Mouse (Mus musculus): ENCODE measurements around the gene Akr1a1.
A peak's percentile ranks its signal among the peaks of the same experiment; 100 is the strongest.

The Akr1a1 gene

GRCm38 (mm10) chr4:116659474-116659873 lies 8.0 kb upstream of the Akr1a1 start:
- DNase-seq (ENCODE audit: inconsistent age in 2 of 2, low spot score in 1 of 2), result peak; percentile 62 to 90

- DNase-seq (ENCODE audit: inconsistent age in 2 of 2, low spot score in 1 of 2), result no peak
Observed at GRCm38 (mm10) chr4:116657971-116658370, 6.5 kb upstream of the Akr1a1 start.

DNA sequence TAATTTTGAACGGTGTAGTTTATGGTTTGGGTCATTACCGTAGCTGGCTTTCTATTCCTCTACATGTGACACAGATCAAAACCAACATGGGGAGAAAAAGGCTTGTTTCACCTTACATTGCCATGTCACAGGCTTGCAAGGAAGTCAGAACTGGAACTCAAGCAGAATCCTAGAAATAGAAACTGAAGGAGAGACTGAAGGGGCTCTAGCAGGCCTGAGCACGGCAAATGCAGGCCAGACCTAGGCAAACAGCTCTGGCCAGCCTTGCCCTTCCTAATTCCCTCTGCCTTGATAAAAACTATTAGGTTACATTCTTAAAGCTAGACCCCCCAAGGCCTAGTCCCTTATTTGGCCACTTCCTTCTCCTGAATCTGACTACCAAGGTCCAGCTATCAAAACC lies 4.2 kb upstream of the Akr1a1 start:
- DNase-seq (ENCODE audit: inconsistent age in 2 of 2, low spot score in 1 of 2), result peak in 1 of 2 experiments; percentile 56

DNA sequence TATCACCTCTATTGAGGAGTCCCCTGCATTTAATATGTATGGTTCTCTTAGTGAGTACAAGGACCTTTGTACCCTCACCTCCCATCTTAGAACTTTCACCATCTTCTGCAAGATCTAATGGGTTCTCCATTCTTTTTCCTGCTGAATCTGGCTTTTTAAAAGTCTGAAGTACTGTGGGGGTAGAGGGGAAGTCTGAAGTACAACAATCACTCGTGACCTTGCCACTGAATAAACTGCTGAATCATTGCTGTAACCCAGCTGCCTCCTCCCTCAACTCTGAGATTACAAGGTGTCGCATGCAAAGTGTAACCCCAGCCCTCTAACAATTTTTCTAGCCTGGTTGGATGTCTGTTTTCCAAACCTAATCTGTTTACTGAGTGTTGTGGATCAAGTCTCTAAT lies 3.6 kb upstream of the Akr1a1 start:
- DNase-seq (ENCODE audit: inconsistent age in 2 of 2, low spot score in 1 of 2), result peak in 1 of 2 experiments; percentile 82

- peak; percentile 86 to 91 for DNase-seq (ENCODE audit: inconsistent age in 2 of 2, low spot score in 1 of 2)
Observed at GRCm38 (mm10) chr4:116653228-116653627, 1.7 kb upstream of the Akr1a1 start.

- DNase-seq (ENCODE audit: inconsistent age in 2 of 2, low spot score in 1 of 2), result no peak
Observed at GRCm38 (mm10) chr4:116651797-116652135, 286 bp upstream of the Akr1a1 start.

DNA sequence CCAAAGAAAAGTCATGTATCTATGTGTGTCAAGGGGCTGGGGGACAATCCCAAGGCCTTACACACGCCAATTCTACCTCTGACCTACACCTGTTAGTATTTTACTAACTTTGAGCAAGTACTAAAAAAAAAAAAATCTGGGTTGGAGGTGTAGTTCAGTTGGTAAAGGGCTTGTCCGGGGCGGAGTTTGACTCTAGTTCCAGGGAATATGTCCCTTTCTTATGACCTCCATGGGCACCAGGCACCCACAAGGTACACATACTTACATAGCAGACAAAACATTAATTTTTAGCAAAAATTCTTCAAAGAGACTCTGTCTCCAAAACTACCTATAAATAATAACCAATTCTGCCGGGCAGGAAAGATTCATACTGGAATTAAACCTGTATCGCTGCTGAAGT lies 1.1 kb downstream of the Akr1a1 start:
- DNase-seq (ENCODE audit: inconsistent age in 2 of 2, low spot score in 1 of 2), result no peak

DNA sequence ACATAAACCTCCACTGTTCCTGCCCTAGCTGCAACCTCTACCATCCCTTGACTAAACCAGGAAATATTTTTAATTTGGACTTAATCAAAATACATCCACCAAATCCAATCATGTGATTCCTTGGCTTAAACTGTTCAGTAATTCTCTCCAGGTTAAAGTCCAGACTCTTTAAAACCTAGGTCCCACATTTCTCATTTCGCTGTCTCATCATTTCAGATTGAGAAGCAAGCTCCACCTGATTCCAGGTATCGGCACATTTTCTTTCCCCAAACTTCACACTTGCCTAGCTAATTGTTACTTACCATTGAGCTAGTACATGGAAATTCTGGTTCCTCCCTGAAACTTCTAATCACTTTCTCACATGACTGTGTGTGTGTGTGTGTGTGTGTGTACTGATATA lies 2.1 kb downstream of the Akr1a1 start:
- DNase-seq (ENCODE audit: inconsistent age in 2 of 2, low spot score in 1 of 2), result no peak

DNA sequence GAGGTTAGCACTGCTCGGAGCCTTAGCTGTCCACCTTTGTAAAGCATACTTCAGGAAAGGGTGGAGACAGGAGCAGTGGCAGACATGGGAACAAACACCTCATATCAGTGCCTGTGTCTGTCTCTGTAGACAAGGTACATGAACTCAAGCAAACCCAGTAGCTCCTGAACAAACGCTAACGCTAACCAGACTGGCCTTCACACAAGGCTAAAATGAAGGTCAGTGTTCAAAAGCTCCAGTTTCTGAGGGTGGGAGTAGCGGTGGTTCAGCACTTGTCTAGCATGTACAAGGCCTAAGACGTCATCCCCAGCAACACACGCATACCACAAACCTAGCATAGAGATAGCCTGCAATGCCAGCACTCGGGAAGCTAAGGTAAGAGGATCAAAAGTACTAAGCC lies 5.9 kb downstream of the Akr1a1 start:
- DNase-seq (ENCODE audit: inconsistent age in 2 of 2, low spot score in 1 of 2), result peak; percentile 72 to 80

DNA sequence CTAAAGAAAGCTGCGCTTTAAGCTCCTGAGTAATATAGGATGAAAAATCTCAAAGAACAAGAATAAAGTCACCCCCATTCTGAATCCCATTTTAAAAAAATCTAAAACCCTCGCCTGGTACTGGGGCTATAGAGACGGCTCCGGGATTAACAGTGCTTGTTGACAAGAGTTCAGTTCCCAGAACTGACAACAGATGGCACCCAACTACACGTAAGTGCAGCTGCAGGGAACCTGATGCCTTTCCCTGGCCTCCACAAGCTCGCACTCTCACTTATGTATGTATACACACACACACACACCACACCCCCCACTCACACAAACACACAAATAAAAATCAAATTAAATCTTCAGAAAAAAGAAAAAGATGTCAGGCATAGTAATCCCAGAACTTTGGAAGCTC lies 7.2 kb downstream of the Akr1a1 start:
- DNase-seq (ENCODE audit: inconsistent age in 2 of 2, low spot score in 1 of 2), result peak in 1 of 2 experiments; percentile 73

GRCm38 (mm10) chr4:116642071-116642470 lies 9.4 kb downstream of the Akr1a1 start:
- DNase-seq (ENCODE audit: inconsistent age in 2 of 2, low spot score in 1 of 2), result peak in 1 of 2 experiments; percentile 55

- DNase-seq (ENCODE audit: inconsistent age in 2 of 2, low spot score in 1 of 2), result peak in 1 of 2 experiments; percentile 19
Observed at GRCm38 (mm10) chr4:116638821-116639220, 12.7 kb downstream of the Akr1a1 start.

DNA sequence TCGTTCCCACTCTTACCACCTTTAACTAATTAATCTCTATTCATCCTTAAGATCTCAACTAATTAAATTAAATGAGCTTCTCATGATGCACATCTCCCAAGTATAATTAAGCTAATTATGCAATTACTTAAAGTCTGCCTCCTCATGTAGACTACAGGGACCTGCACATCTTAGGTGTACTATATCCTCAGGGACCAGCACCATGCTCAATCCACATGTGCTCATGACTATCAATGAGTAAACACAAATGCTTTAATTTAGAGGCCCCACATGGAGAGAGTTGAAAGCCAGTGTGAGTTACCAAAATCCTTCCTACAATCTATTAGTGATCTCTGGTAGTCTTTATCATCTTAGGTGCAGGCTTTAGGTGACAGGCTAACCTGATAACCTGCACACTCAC lies 16.3 kb downstream of the Akr1a1 start:
- DNase-seq (ENCODE audit: inconsistent age in 2 of 2, low spot score in 1 of 2), result peak in 1 of 2 experiments; percentile 19

- peak; percentile 85 to 96 for DNase-seq (ENCODE audit: inconsistent age in 2 of 2, low spot score in 1 of 2)
Observed at GRCm38 (mm10) chr4:116627722-116628662, 23.5 kb downstream of the Akr1a1 start, which contains the start of gene Nasp. Gene Nasp, minus strand, starts transcription at chr4:116627941.

DNA sequence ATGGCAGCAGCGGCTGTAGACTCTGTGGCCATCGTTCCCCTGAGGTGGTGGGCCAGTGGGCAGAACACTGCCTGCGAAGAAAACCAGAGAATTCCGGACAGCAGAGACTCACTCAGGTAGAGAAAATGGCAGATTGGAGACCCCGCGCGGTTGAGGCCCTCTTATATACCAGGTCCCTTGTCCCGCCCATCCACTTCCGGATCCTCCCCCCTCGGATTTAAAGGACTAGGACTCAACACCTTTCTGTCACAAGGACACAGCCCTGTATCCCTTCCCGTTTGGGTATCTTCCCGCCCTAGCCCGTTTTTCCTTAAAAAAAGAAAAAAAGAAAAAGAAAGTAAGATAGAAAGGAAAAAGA lies 24.1 kb downstream of the Akr1a1 start:
- DNase-seq (ENCODE audit: inconsistent age in 2 of 2, low spot score in 1 of 2), result peak; percentile 90 to 98

DNA sequence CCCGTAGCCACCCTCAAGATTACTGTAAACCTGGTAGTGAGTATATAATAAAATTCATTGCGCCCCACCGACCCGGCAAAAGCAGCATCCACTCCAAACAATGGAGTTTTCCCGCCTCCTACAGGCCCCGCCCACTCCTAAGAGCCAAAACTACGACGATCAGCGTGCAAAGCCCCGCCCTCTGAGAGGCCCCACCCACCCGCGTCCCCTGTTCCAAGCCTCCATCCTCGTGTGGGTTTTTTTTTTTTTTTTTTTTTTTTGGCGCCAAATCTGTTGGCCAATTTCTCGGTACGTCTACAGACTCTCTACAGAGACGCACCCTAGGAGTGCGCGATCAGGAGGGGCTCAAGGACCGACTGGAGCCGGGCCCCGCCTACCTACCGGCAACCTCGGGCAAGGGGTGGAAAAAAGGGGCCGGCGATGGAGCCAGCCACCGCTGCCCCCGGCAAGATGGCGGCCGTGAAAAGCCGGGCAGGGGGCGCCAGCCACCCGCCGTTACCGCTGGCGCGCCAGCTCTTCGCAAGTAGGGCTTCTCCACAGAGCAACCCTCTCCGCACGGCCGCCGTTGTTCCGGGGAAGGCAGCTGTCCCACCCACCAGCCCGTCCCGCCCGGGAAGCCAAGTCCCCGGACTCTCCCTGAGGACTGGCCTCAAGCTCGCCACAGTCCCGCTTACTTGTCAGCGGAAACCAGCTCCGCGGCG lies 24.7 kb downstream of the Akr1a1 start:
- DNase-seq (ENCODE audit: inconsistent age in 2 of 2, low spot score in 1 of 2), result peak; percentile 80 to 93

GRCm38 (mm10) chr4:116624831-116625230 lies 26.6 kb downstream of the Akr1a1 start:
- no peak for DNase-seq (ENCODE audit: inconsistent age in 2 of 2, low spot score in 1 of 2)

GRCm38 (mm10) chr4:116615237-116615636 lies 36.2 kb downstream of the Akr1a1 start:
- DNase-seq (ENCODE audit: inconsistent age in 2 of 2, low spot score in 1 of 2), result no peak

- no peak for DNase-seq (ENCODE audit: inconsistent age in 2 of 2, low spot score in 1 of 2)
Observed at GRCm38 (mm10) chr4:116612621-116613020, 38.9 kb downstream of the Akr1a1 start.

DNA sequence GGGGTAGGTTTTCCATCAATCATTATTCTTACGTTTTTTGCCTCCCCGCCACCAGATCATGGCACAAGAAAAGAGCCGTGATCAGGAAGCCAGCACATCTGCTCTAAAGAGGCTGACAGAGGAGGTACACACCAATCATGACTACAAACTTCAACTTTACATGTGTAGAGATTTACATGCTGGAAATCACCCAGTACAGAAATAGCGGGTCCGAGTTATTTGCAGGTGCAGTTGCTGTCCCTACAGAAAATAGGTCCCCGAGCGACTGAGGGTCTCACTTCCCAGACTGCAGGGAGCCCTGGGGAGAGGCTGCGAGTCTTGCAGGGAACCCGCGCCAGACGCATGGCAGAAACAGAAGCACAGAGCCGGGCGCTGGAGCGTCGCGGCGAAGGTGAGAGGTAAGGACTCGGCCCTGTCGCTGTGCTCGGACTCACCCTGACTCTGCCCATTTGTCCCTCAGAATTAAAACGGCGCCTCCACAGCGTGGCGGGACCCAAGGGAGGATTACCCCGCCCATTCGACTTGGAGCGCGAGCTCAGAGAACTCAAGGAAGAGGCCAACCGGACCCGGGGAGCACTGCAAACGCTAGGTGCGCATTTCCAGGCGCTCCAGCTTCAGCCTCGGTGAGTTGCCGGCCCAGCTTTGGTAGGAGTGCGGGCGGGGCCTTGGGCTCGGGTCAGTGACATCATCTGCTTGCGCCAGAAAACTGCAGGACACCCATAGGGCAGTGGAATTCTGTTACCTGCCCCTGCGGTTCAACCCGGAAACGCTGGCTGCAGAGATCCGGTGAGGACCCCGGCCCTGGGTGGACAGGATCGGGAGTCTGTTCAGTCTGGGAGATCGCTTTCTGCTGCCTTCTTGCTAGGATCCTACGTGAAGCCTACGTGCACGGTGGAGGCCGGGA lies 54.2 kb downstream of the Akr1a1 start:
- DNase-seq (ENCODE audit: inconsistent age in 2 of 2, low spot score in 1 of 2), result peak; percentile 94 to 97

- DNase-seq (ENCODE audit: inconsistent age in 2 of 2, low spot score in 1 of 2), result no peak
Observed at GRCm38 (mm10) chr4:116596379-116596778, 55.1 kb downstream of the Akr1a1 start, which contains the start of gene Ccdc17. Gene Ccdc17, plus strand, starts transcription at chr4:116596654.

All from adrenal gland, adult (tissue).